Mouse (Mus musculus) liver, adult (tissue): ENCODE data around the gene Xrcc1.
A peak's percentile ranks its signal among the peaks of the same experiment; 100 is the strongest.

Experiments
- GATA4 ChIP-seq: IDR thresholded peaks from 2 replicates; pipeline ENCODE4 v1.6.1; 2014; ENCODE audit warnings: mild to moderate bottlenecking, low read length; ENCODE audit not compliant: insufficient replicate concordance

The Xrcc1 gene

GRCm38 (mm10) chr7:24546068-24546614 lies at the start of gene Xrcc1, which contains the start of gene Pinlyp:
Xrcc1 (plus strand) TSS chr7:24546289.
Pinlyp (minus strand) TSS chr7:24546118.
- no peak for TF ChIP-seq GATA4

GRCm38 (mm10) chr7:24499856-24500577 lies 46.1 kb upstream of the Xrcc1 start:
- no peak for TF ChIP-seq GATA4

- TF ChIP-seq GATA4 = no peak
Observed at GRCm38 (mm10) chr7:24500929-24501328, 45.2 kb upstream of the Xrcc1 start.

- no peak for TF ChIP-seq GATA4
Observed at GRCm38 (mm10) chr7:24501492-24501891, 44.6 kb upstream of the Xrcc1 start.

GRCm38 (mm10) chr7:24504004-24504403 lies 42.1 kb upstream of the Xrcc1 start:
- no peak for TF ChIP-seq GATA4

- no peak for TF ChIP-seq GATA4
Observed at GRCm38 (mm10) chr7:24504868-24505267, 41.2 kb upstream of the Xrcc1 start.

GRCm38 (mm10) chr7:24505447-24506064 lies 40.5 kb upstream of the Xrcc1 start:
- TF ChIP-seq GATA4 = no peak

- no peak for TF ChIP-seq GATA4
Observed at GRCm38 (mm10) chr7:24506065-24506459, 40.0 kb upstream of the Xrcc1 start.

- no peak for TF ChIP-seq GATA4
Observed at GRCm38 (mm10) chr7:24506476-24506837, 39.6 kb upstream of the Xrcc1 start.

- peak; percentile 45; the same call in 1 of the 2 replicates for TF ChIP-seq GATA4
Observed at GRCm38 (mm10) chr7:24506838-24507725, 39.0 kb upstream of the Xrcc1 start, which contains the start of gene Zfp428. Zfp428 (plus strand) TSS chr7:24507006.

GRCm38 (mm10) chr7:24507726-24508114 lies 38.4 kb upstream of the Xrcc1 start:
- TF ChIP-seq GATA4 = no peak

- TF ChIP-seq GATA4 = no peak
Observed at GRCm38 (mm10) chr7:24512355-24512754, 33.7 kb upstream of the Xrcc1 start, which contains the start of gene AC161166.1. AC161166.1 (minus strand) TSS chr7:24512455.

GRCm38 (mm10) chr7:24517077-24517476 lies 29.0 kb upstream of the Xrcc1 start:
- no peak for TF ChIP-seq GATA4

GRCm38 (mm10) chr7:24517654-24518053 lies 28.4 kb upstream of the Xrcc1 start:
- TF ChIP-seq GATA4 = no peak

- TF ChIP-seq GATA4 = no peak
Observed at GRCm38 (mm10) chr7:24519130-24519529, 27.0 kb upstream of the Xrcc1 start.
